Mouse (Mus musculus): ENCODE measurements around the gene Cerk.
A peak's percentile ranks its signal among the peaks of the same experiment; 100 is the strongest.
"Not testable (repeated sequence)": the region's sequence is repeated elsewhere in the genome, so short reads cannot be mapped to it uniquely, and the experiment has no call there.

Gene Cerk

DNA sequence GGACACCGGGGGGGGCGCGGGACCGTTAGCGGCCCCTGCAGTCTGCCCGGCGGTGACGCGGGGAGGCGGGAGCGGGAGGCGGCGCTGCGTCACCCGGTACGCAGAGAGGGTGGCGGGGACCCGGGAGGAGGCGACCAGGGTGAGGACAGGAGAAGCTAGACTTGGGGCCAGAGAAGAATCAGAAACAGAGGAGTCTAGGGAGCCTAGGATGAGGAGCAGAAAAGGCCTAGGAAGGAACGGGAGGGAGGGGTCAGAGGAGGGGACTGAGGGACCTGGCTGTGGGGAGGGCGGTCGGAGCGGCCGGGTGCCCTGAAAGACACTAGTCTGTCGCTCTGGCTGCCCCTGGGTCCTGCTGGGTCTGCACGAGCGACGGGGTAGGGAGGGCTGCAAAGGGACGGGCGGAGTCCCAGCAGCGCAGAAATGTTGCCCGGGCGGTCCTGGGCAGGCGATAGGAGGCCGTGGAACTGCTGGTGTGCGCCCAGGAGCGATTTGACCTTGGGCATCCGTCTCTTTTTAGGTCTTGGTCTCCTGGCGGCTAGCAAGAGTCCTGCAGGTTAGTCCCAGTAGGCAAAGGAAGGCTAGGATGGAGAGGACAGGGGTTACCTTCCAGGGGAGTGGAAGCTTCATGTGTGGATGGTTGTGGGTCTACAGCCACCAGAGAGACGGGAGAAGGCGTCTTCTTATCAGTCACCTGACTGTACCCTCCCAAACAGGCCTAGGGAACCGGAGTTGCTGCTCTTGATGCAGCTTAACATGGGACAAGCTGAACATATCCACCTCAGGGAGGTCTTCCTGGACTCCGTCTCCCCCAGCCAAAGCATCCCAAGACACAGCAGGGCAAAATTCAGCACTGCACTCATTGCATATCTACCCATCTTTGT is at the start of gene Cerk:
TSS of gene Cerk (minus strand) at position 453 of the 881 bp plus-strand sequence.
- peak; percentile 73 for DNase-seq (ENCODE audit: low read depth, low spot score)

DNA sequence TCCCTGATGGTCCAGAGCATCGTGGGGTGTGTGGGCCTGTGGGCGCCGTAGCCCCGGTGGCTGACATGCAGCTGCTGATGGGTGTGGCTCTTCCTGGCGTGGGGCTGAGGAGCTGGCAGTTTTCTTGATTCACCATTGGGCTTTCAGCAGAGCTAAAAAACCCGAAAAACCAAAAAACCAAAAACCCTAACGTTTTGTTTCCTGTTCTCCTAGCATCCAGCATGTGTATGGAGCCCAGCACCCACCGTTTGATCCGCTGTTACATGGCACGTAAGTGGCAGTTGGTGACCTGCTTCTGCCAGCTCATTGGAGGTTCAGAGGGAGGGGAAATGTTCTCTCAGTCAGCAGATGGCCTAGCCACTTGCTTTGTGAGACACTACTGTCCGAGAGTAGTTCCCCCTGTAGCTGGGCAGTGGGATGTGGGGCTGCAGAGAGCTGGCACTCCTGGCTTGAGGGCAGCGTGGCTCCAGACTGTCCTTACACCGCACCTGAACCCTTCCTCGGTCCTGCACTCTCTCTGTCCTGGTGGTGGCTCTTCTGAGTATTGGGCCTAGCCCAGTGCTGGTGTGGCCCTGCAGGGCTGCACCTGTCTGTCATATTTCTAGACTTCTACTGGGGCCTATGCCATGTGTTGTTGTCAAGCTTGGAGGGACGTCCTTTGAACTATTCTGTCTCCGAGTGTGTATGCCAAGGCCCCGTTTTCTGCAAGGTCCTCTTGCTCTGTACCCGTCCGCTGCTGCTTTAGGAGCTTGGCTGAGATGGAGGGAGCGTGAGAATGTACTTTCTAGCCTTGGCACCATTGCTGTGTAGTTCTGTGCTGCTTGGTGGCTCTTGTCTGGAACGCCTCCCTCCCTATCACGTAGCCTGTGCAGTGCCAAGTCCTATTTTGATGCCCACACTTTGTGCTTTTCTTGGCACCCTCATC is 48.8 kb upstream of the Cerk start:
- no peak for DNase-seq (ENCODE audit: low read depth, low spot score)

DNA sequence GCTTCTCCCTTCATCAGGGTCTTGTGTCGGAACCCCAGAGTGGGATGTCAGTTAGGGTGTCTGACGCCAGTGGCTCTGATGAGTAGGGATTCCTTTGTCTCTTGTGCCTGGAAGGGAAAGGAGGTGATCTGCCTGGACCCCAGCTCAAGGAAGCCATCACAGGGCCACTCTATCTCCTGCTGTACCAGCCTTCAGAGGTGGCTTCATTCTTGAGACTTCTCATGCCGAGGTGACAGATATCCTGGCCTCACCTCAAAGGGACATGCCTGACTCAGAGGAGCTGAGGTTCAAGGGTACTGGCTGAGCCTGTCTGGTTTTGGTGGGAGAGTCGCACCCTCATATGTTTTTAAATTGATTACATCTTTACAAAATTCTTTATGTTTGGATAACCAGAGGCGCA is 48.1 kb upstream of the Cerk start:
- DNase-seq (ENCODE audit: low read depth, low spot score) = no peak

DNA sequence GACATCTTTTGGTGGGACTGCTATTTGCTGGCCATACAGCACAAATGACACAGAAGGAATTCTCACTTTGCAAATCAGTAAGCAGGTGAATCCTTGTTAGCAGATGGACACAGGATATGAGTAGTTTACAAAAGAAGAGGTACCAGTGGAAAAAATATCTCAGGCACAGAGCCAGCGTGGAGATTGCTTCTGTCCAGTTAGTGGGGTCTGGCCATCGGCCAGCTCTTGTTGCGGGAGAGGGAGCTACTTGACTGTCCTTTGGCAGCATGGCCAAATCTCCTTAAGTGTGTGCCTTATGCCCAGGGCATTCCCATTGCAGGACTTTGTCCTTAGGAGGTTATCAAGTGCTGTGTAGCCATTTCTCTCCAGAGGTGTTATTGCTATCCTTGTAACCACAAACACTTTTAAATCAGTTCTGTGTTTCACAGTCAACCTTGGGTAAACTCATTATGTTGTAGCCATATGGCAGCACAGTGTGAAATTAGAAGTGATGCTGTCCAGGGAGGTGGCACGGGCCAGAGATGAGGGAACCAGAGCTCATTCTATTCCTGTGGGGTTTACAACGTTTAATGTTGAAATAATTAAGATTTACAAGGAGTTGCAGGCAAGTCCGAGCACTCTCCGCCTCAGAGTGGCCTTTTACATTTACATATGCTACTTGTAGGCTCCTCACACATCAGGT is 46.0 kb upstream of the Cerk start:
- DNase-seq (ENCODE audit: low read depth, low spot score) = peak; percentile 9

DNA sequence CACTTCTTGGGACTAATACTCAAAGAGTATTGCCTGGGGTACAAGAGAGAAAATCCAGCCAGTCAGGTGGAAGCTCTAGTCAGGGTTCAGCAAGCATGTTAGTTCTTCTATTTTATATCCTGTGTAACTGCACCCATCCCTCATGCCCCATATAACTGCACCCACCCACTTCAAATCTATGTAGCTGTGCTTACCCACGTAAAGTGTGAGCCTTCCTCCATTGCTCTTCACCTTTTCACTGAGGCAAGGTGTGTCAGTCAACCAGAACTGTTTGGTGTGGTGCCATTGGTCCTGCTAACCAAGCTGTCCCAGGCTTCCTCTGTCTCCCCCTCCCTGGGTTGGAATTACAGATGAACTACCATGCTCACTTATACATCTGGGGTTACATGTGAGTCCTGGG is 45.2 kb upstream of the Cerk start:
- no peak for DNase-seq (ENCODE audit: low read depth, low spot score)

DNA sequence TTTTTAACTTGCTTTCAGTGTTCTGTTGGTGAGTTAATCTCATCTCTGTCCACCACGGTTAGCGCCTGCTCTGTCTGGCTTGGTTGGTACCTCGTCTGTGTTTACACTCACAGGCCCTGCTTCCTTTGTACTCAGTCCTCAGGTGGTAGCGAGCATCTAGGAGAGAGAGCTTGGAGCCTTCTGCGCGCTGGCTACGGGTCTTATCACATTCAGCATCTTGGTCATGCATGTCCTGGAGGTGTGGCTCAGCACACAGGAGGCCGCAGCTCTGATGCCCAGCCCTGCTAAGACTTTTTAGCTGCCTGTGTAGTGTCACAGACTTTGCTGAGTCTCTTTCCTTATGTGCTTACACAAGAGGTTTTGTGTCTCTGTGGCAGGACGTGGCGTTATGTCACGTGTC is 43.7 kb upstream of the Cerk start:
- no peak for DNase-seq (ENCODE audit: low read depth, low spot score)

DNA sequence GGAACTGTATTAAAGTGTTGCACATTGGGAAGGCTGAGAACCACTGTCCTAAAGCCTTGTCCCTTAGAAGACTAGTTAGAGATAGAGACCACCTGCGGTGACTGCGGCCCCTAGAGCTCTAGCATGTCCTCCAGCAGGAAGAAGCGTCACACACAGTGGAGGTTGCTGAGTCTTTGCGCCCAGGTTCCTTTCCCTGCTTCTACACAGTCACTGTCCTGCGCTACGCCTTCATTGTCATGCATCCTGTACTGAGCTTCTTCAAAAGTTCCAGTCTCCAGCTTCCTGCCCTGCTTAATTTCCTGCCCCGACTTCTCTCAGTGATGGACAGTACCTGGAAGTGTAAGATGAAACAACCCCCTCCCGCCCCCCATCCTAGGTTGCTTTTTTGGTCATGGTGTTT is 43.1 kb upstream of the Cerk start:
- no peak for DNase-seq (ENCODE audit: low read depth, low spot score)

DNA sequence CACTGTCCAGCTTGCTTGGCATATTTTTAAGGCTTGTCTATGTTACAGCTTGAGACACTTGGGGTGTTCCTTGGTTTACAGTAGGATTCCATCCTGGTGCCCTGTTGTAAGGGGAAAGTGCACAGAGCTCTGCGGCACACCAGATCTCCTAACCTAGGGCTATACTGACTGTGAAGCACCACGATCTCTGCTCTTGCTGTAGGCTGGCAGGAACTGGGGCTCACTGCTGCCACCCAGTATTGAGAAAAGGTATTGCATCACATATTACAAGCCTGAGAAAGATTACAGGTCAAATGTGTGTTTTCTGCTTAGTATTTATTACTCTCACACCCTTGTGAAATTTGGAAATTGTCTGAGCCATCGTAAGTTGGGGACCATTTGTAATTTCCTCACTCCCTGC is 42.2 kb upstream of the Cerk start:
- no peak for DNase-seq (ENCODE audit: low read depth, low spot score)

DNA sequence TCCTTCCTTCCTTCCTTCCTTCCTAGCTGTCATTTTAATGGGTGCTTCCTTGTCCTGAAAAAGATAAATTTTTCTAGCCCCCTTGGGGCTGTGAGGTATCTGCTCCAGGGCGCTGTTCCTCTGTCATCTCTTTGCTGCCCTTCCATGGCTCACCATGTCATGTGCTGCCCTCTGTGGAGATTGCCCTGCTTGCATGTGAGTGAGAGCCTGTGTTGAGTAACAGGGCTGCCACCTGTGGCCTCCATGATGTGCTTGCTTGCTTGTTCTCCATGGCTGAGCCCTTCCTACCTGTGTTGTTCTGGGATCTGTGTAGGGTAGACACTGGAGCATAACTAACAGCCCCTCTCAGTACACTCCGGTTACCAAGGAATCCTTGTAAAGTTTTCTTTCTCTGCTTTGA is 41.0 kb upstream of the Cerk start:
- no peak for DNase-seq (ENCODE audit: low read depth, low spot score)

DNA sequence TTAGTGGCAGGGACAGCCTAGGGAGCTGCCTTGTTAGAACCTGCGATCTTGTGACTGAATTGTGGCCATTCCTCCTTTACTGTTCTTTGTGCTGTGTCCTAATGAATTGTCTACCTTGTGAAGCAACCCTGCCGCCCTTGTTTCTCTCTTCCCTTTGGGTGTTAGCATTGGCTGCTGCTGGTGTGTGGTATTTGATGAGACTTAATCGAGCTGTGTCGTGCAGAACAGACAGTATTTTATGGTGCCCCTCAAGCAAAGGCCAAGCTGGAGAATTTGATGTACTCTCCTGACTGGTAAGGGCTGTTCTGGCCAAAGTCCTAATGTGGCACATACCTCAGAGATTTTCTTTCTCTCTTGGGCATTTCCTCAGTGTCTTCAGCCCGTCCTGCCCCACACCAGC is 40.3 kb upstream of the Cerk start:
- DNase-seq (ENCODE audit: low read depth, low spot score) = no peak

DNA sequence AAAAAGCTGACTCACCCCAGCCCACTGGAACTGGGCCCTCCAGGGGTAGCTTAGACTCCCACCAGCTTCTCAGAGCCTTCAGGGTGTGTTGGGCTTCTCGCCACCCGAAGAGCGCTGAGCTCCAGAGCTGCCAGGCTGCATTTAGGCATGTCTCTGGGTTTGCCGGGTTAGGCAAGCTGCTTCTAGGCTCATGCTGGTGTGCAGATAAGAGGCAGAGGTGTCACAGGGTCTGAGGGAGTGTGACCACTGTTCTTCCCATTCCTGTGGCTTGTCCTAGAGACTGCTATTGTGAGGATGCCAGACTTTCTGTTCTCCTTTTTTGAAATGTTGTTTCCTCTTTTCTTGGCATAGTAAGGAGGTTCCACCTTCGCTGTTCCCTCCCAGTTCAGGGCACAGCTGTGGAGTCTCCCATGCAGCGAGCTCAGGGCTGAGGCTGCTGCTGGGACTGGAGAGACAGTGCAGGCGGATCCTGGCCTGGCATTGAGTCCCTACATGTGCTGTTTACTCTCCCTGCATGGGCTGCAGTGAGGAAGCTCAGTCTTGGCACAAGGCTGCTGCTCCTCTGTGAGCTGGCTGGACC is 39.1 kb upstream of the Cerk start:
- no peak for DNase-seq (ENCODE audit: low read depth, low spot score)

DNA sequence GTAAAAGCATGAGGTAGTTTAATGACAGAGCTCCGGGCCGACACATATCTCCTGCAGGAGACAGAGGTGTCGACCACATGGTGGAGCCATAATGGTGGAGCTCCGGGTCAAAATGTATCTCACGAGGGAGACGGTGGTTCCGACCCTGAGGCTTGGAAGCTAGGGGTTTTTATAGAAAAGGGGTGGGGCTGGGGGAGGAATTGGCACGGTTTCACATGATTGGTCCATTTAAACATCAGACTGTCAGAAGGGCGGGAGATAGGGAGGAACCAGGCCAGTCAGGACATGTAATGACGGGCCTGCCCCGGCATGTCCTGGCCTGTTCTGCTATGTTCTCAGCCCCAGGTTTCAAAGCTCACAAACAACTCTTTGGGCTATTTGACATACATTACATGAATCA is 36.0 kb upstream of the Cerk start:
- not testable (repeated sequence) for DNase-seq (ENCODE audit: low read depth, low spot score)

DNA sequence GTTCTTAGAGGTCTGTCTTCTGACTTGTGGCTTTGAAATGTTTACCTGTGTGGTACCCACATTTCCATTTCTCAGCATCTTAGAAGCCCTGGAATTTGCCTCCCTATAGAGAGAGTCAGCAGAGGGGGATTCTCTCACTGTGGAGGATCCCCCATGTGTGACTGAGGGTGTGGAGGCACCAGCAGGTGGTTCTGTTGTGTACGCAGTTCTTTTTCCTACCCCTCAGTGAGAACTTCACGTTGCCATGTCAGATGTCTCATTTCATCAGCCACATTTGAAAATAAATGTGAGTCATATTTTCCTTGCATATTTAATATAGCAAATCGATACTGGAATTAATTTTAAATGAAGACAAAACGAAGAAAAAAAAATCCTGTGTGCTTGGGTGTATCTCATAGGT is 35.4 kb upstream of the Cerk start:
- no peak for DNase-seq (ENCODE audit: low read depth, low spot score)

DNA sequence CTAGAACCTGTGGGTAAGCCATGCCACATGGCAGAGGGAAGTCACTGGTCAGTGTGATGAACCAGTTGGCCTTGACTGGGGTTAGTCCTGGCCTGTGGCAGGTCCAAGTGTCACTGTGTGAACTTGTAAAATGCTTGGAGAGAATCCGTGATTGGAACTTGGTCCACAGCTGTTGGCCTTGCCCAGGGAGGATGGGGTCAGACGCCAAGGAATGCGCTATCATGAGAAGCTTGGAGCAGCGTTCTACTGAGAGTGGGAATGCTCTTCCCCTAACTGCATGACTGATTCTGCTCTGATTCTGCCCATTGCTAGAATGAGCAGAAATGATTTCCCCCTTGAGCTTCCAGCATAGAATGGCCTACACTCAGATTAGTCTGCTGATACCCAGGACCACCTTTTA is 34.8 kb upstream of the Cerk start:
- DNase-seq (ENCODE audit: low read depth, low spot score) = no peak

DNA sequence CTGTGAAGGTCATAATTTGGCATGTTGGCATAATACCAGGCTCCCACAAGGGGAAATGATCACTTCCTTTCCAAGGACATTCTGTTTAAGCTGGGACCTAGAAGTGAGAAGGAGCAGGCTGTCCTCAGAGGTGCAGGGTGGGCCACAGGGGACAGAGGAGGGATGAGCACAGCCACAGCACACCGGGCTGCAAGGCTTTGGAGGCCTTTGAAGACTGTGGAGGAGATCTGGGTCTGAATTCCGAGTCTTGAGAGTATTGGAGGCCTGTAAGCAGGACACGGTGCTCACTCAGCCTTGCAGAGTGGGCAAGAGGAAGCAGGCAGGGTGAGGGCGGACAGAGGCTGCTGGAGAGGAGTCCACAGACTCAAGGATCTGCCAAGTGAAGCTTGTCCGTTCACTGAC is 34.3 kb upstream of the Cerk start:
- DNase-seq (ENCODE audit: low read depth, low spot score) = no peak

DNA sequence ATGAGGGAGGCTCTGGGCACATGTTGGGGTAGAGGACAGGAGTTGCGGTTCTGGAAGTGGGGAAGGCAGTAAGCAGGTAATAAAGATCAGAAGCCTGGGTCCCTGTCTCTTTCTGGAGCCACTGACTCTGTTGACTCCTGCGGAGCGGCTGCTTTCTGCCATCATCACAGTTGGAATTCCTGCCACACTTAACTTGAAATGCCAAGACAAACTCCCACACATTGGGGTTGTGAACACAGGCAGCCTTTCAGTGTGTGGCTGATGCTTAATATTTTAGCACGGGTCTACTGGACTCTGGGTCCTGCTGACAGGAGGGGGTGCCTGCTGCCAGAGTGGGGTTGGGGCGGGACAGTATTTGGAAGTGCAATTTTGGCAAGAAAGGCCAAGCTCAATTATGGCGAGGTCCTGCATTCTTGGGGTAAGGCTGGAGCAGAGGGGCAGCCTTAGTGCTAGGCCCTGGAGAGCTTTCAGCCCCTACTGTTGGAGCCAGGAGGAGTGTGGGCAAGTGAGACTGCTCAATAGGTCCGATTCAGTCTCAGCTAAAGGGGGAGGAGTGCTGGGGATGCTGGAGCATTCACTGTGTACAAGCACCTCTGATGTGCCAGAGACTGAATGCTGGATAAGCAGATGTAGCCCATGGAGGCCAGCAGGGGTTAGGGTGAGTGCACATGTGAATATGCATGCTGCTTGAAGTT is 33.7 kb upstream of the Cerk start:
- DNase-seq (ENCODE audit: low read depth, low spot score) = no peak

DNA sequence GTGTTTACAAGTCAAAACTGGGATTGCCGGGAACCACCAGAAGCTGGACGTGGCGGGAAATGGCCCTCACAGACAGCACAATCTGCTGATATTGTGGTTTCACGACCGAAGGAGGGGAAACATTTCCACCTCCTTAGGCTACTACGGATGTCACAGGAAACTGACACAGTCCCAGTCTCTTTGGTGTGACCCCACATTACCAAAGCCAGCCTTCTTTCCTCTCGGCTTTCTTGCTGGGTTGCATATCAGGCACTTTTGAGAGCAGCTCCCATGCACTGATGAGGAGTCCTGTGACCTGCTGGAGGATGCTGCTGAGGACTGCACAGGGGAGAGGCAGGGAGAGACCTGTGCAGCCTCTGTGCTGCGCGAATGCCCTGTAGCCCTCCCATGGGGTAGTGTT is 30.7 kb upstream of the Cerk start:
- not testable (repeated sequence) for DNase-seq (ENCODE audit: low read depth, low spot score)

DNA sequence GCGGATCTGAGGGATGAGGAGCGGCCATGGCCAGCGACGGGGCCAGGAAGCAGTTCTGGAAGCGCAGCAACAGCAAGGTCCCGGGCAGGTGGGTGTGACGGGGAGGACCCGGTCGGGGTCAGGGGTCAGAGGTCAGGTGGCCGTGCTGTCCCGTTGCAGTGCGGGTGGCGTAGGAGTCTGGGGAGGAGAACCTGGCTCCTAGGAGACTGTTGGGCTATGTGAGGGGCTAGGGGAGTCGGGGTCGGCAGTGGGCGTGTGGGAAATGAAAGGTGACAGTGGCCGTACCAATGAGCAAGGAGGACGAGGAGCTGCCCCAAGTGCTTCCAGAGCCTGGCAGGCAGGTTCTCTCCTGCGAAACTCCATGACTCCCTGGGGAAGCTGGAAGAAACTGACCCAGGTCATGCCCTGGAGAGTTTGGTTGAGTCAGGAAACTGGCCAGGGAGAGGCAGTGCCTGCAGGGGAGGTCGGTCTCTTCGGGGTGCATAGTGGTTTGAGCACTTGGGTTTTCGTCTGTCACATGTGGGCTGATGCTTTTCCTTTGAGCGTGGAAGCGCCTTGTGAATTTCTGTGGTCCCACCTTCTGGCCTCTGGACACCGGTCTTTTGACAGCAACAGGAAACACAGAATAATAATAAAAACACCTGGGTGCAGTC is 28.7 kb upstream of the Cerk start:
- DNase-seq (ENCODE audit: low read depth, low spot score) = no peak

DNA sequence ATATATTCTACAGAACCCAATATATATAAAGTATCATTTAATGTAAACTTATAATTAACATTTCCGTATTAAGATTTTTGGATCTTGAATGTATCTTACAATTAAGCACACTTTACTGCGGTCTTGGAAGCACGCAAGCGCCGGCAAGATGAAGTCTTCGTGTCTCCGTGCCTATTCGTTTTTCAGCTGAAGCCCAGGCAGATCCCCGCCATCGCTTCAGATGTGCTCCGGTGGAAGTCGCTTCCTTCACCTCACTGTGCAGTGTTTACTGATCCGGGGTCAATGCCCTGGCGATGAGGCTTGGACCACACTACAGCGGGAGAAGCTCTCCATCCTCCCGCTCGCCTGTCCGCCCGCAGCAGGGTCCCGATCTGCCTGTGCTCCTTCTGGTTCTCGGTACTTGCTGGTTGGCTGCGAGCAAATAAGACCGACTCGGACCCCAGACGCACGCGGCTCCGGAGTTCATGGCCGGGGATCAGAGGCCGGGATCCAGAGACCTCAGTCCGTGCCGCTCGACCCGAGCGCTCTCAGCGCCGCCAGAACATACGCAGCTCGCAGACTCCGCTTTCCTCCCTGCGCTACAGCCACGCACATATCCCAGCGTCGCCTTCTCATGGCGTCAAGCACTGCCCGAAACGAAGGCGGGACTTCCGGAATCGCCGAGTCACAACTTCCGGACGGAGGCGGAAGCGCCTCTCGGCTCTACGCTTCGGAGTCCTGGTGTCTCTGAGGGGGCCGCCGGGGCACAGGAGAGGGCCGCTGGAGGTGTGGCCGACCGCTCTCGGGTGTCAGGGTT is 28.0 kb upstream of the Cerk start, which contains the start of gene Tbc1d22a:
TSS of gene Tbc1d22a (plus strand) at position 707 of the 796 bp plus-strand sequence.
- peak; percentile 96 for DNase-seq (ENCODE audit: low read depth, low spot score)

DNA sequence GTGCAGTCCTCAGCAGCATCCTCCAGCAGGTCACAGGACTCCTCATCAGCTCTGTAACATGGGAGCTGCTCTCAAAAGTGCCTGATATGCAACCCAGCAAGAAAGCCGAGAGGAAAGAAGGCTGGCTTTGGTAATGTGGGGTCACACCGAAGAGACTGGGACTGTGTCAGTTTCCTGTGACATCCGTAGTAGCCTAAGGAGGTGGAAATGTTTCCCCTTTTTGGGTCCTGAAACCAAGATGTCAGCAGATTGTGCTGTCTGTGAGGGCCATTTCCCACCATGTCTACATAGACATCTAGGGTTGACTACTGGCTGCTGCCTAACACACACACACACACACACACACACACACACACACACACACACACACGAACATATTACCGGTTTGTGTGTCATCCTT is 26.3 kb upstream of the Cerk start:
- DNase-seq (ENCODE audit: low read depth, low spot score) = not testable (repeated sequence)
